Mouse (Mus musculus) G1E (cell line): ENCODE measurements around the gene Cox20.

Experiments used
- CTCF ChIP-seq: IDR thresholded peaks from 2 replicates; pipeline ENCODE4 v1.5.1; 2012; ENCODE audit warnings: low read depth, low read length, inconsistent platforms, mixed read lengths
- TAL1 ChIP-seq: conservative IDR thresholded peaks from 2 replicates; pipeline ENCODE4 v1.6.1; 2012; ENCODE audit warnings: low read depth, low read length, inconsistent platforms, mixed read lengths

DNA sequence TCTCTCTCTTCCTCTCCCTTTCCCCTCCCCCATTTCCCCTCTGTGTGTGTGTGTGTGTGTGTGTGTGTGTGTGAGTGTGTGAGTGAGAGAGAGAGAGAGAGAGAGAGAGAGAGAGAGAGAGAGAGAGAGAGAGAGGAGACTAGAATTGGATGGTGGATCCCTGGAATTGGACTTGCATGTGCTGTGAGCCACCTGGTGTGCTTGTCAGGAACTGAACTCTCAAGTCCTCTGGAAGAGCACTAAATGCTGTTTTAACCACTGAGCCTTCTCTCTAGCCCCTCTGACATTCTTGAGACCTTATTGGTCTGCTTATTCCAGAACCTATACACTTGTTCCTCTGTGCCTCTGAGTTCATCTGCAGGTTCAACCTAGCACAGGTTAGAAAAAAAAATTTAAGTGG, 32.7 kb downstream of the Cox20 start:
- no peak for TF ChIP-seq CTCF
- no peak for TF ChIP-seq TAL1
